Mouse (Mus musculus) lung, postnatal 25 days (tissue): ENCODE results near the gene Nkx1-2.
A peak's percentile ranks its signal among the peaks of the same experiment; 100 is the strongest.

Source experiments
- DNase-seq: peaks from one replicate; pipeline ENCODE4 v3.0.0; 2022; ENCODE audit warnings: low spot score

The Nkx1-2 gene

GRCm38 (mm10) chr7:132599071-132599975 is at the start of gene Nkx1-2:
Gene Nkx1-2, minus strand, starts transcription at chr7:132599637.
- no peak for DNase-seq

GRCm38 (mm10) chr7:132646514-132646913 is 47.1 kb upstream of the Nkx1-2 start:
- no peak for DNase-seq

- DNase-seq, result no peak
Observed at GRCm38 (mm10) chr7:132644605-132645279, 45.3 kb upstream of the Nkx1-2 start.

GRCm38 (mm10) chr7:132641606-132642005 is 42.2 kb upstream of the Nkx1-2 start:
- no peak for DNase-seq

GRCm38 (mm10) chr7:132640946-132641345 is 41.5 kb upstream of the Nkx1-2 start:
- no peak for DNase-seq

GRCm38 (mm10) chr7:132638446-132639087 is 39.1 kb upstream of the Nkx1-2 start:
- peak; percentile 76 for DNase-seq

GRCm38 (mm10) chr7:132637292-132637691 is 37.9 kb upstream of the Nkx1-2 start:
- peak; percentile 65 for DNase-seq

DNA sequence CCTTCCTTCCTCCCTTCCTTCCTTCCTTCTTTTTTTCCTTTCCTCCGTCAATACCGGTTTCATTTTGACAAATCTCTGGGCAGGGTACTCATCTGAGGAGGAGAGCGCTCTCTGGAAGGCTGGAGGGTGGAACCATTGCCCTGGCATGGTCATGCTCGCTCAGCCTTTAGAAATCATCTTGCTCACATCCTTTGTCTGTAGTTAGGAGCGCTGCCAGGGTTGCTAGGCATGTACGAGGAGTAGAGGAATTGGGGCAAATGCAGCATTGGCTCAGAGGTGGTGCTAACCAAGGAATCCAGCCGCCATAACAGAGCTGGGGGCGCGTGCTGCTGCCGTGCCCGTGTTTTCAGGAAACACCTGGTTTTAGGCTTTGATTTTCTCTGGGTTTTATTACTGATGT is 31.9 kb upstream of the Nkx1-2 start:
- DNase-seq, result no peak

- no peak for DNase-seq
Observed at GRCm38 (mm10) chr7:132627448-132627847, 28.0 kb upstream of the Nkx1-2 start.

GRCm38 (mm10) chr7:132626174-132626573 is 26.7 kb upstream of the Nkx1-2 start:
- DNase-seq, result no peak

- DNase-seq, result no peak
Observed at GRCm38 (mm10) chr7:132624161-132624560, 24.7 kb upstream of the Nkx1-2 start.

- no peak for DNase-seq
Observed at GRCm38 (mm10) chr7:132619975-132620918, 20.8 kb upstream of the Nkx1-2 start.

DNA sequence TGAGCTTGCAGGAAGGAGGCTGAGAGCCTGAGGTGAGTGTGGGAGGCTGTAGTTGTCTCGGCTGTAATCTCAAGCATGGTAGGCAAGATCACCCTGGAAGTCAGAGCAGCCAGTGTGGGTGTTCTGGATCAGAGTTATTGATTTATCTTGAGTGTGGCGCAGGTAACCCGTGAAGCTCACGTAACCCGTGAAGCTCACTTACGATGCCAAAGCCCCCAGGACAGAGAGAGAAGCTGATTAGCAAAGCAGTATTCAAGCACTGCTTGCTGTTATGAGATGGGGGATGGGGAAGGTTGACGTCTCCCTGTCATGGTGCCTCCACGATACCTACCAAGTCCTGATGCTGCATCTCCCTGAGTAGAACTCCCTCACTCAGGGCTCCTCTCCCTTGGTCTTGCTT is 20.1 kb upstream of the Nkx1-2 start:
- DNase-seq, result no peak

DNA sequence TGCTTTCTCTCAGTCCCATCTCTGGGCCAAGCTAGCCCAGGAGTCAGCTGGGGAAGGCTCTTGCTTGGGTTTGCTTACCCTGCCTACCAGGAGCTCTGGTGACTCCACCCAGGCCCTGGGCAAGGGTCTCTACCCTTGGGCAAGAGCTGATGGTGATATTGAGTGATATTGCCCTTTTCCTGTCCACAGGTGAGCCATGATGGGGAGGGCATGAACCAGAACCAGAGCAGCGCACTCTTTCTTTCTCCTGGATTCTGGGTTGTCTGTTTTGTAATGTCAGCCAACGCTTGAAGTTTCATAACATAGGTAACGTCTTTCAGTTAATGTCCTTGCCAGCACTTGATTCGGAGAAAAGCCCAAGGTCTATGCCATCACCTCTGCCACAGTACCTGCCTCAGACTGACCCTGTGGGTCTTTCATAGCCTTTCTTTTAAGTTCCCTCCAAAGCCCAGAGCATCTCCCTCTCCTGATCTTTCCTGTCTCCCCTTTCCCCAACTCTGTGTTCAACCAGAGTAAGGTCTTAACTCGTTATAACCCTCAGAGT is 17.7 kb upstream of the Nkx1-2 start:
- DNase-seq, result no peak

DNA sequence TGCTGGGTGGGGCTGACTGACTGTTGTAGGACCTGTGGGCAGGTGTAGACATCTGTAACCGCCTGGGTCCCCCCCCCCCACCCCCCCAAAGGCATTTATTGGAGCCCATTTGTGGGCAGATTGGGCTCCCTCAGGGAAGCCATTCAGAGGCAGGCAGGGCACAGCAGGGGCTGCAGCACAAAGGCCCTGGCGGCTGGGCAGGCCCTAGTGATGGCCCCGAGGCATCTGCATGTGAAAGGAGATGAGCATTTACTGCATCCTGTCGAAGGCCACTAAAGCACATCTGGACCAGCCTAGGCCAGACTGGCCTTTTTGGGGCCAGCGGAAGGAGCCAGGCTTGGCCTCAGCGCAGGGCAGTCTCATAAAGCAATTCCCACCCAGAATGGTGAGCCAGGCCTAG is 17.0 kb upstream of the Nkx1-2 start:
- DNase-seq, result no peak

- DNase-seq, result no peak
Observed at GRCm38 (mm10) chr7:132615346-132615745, 15.9 kb upstream of the Nkx1-2 start.

GRCm38 (mm10) chr7:132611530-132611929 is 12.1 kb upstream of the Nkx1-2 start:
- DNase-seq, result no peak

DNA sequence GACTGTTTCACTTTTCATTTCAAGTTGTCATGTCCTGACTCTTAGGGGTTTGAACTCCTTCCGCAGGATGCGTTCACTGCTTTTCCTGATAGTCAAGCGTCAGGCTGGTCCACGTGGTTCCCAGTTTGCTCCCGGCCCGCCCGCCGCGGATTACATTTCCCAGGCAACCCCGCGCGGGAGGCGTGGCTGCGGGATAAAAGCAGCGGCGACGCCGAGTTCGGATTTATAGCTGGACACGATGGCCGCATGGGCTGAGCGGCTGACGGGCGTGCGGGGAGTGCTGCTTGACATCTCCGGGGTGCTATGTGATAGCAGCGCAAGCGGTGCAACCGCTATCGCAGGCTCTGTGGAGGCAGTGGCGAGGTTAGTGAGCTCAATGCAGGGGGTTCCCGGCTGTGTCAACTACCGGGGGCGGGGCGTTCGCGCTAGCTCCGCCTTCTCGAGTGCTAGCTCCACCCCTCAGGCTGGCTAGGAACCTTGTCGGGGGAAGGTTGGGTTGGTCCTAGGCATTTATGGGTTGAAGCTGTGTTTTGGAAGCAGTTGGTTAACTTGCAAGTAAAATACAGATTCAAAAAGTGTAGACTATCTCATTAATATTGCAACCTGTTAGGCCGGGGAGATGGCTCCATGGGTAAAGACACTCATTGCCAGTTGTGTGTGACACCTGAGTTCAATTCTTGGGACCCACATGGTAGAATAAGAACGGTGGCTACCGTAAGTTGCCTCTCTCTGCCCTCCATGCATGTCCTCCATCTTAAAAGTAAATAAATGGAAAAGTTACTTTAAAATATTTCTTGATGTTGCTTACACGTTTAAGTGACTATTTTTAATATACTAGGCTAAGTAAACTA is 11.3 kb upstream of the Nkx1-2 start, which contains the start of gene Lhpp:
Gene Lhpp, plus strand, starts transcription at position 171 of the 851 bp plus-strand sequence.
- peak; percentile 78 for DNase-seq

- no peak for DNase-seq
Observed at GRCm38 (mm10) chr7:132608316-132609020, 9.0 kb upstream of the Nkx1-2 start.

DNA sequence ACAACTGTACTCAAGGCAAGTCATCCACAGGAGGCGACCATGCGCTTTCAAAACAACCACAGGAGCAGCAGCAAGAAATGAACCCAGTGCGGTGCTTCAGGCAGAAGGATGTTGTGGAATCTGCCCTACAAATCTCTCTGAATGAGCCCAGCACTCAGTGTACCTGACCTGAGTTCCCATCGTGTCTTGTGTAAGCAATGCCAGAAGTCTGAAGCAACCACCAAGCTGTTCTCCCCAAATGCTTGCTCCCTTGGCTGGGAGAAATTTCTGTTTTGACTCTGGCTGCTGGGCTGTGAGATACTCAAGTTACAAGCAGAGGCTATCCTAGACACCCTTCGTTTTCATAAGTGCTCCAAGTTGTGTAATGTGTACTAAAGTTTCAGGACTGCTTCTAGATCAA is 6.3 kb upstream of the Nkx1-2 start:
- no peak for DNase-seq
